In the genomic region with DNA sequence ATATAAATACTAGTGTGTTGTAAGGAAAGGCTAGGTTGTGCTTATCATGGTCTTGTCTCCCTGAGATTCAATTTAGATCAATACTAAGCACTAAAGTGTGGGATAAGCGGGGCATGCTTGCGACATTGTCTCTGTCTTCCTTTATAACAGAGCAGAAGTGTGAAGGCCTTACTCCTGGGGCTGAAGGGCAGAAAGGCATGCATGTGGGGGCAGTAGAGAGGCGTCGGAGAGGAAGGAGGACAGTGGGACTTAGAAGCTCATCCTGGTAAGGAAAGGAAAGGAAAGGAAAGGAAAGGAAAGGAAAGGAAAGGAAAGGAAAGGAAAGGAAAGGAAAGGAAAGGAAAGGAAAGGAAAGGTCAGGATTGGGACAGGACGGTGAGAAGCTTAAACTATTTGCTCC, we compare ENCODE assay signal across 11 mouse cellular contexts. TPM values are rescaled to one million over a fixed set of nuclear protein-coding genes. Genes with fewer than 3 reads are reported as not detected.
DNase-seq lines count a peak whose midpoint lies in the region; ATAC-seq and TF ChIP-seq lines count a peak whose summit lies in the region.
"Had no signal": no experiment of that assay in that cellular context is flagged by ENCODE, and none has a peak within 500 bp of the region (broad histone marks: within the 10 kb centered on the region; RNA-seq: fewer than 3 reads in every experiment).

No protein-coding gene starts in this region.

- TF ChIP-seq EP300 in lung, postnatal 0 days (IDR thresholded peaks at IDR 0.05) = no peak

- 24% methylated on average over 5 of the region's 5 CpGs for WGBS in intestine, postnatal 0 days
- WGBS in intestine, embryonic 16.5 days = 23% methylated on average over 5 of the region's 5 CpGs
- WGBS in lung, postnatal 0 days = 22% methylated on average over 5 of the region's 5 CpGs

- H3K27ac ChIP-seq in intestine, postnatal 0 days (ENCODE audit: low read depth, low read length) = no peak overlapping the region
- no peak overlapping the region for H3K27ac ChIP-seq in intestine, embryonic 16.5 days (ENCODE audit: low read length)
- no peak overlapping the region for H3K27ac ChIP-seq in lung, postnatal 0 days (ENCODE audit: low read length)
- H3K27ac ChIP-seq: limb, embryonic 12.5 days had no signal

- ATAC-seq in intestine, postnatal 0 days = no peak
- no peak for ATAC-seq in intestine, embryonic 16.5 days
- ATAC-seq in lung, postnatal 0 days = no peak

- no peak overlapping the region for H3K4me2 ChIP-seq in intestine, postnatal 0 days (replicated peaks; ENCODE audit: low read depth)
- H3K4me2 ChIP-seq in intestine, embryonic 16.5 days (ENCODE audit: low read depth, low read length) = no peak overlapping the region
- no peak overlapping the region for H3K4me2 ChIP-seq in lung, postnatal 0 days (replicated peaks; ENCODE audit: low read depth, low read length)
- H3K4me2 ChIP-seq: heart, embryonic 12.5 days; limb, embryonic 12.5 days had no signal

- no peaks in the 10 kb centered on the region for H3K36me3 ChIP-seq in intestine, postnatal 0 days (ENCODE audit: control insufficient read depth, insufficient read depth)
- H3K36me3 ChIP-seq in intestine, embryonic 16.5 days (ENCODE audit: control insufficient read depth, insufficient read depth, low read length) = no peaks in the 10 kb centered on the region
- H3K36me3 ChIP-seq in lung, postnatal 0 days (ENCODE audit: insufficient read depth, low read length) = no peaks in the 10 kb centered on the region
- H3K36me3 ChIP-seq: heart, embryonic 12.5 days; limb, embryonic 12.5 days had no signal

- peak; percentile 70 for TF ChIP-seq CTCF in intestine, postnatal 0 days (IDR thresholded peaks at IDR 0.05; ENCODE audit: low read depth)
- TF ChIP-seq CTCF in lung, postnatal 0 days (IDR thresholded peaks at IDR 0.05) = peak; percentile 56

- no peak overlapping the region for H3K9ac ChIP-seq in intestine, postnatal 0 days (ENCODE audit: low read depth, low read length)
- H3K9ac ChIP-seq in intestine, embryonic 16.5 days (ENCODE audit: low read depth, low read length) = no peak overlapping the region
- H3K9ac ChIP-seq in lung, postnatal 0 days (replicated peaks; ENCODE audit: low read depth) = no peak overlapping the region
- H3K9ac ChIP-seq: heart, embryonic 12.5 days; limb, embryonic 12.5 days had no signal

- no peak for DNase-seq in lung, postnatal 0 days (ENCODE audit: low spot score)
- no peak for DNase-seq in lung, postnatal 25 days (ENCODE audit: low spot score)
- peak; percentile 15 for DNase-seq in NIH3T3 (ENCODE audit: low read depth)
- peak; percentile 46 for DNase-seq in embryo, embryonic 10.5 days (ENCODE audit: low spot score)
- DNase-seq in urinary bladder, postnatal 10 days (ENCODE audit: low spot score) = no peak
- DNase-seq: lung, postnatal 14 days had no signal

- no peak overlapping the region for H3K4me3 ChIP-seq in intestine, postnatal 0 days (ENCODE audit: low read depth, low read length)
- no peak overlapping the region for H3K4me3 ChIP-seq in intestine, embryonic 16.5 days (ENCODE audit: low read length)
- H3K4me3 ChIP-seq in lung, postnatal 0 days (ENCODE audit: low read depth, low read length) = no peak overlapping the region
- H3K4me3 ChIP-seq: erythroblast, embryonic 14.5 days; heart, embryonic 12.5 days; limb, embryonic 12.5 days had no signal

- 0 out of 2 replicates have a peak, but pooled peaks cover 4% of the 10 kb centered on the region for H3K27me3 ChIP-seq in intestine, postnatal 0 days (replicated peaks; ENCODE audit: control insufficient read depth, insufficient read depth, low read length)
- H3K27me3 ChIP-seq in intestine, embryonic 16.5 days (replicated peaks; ENCODE audit: control insufficient read depth, insufficient read depth, low read length) = no peaks in the 10 kb centered on the region; the same call in 1 of the 2 replicates
- no peaks in the 10 kb centered on the region for H3K27me3 ChIP-seq in lung, postnatal 0 days (replicated peaks; ENCODE audit: insufficient read depth, low read length)

- H3K9me3 ChIP-seq in intestine, postnatal 0 days (ENCODE audit: control insufficient read depth) = no peaks in the 10 kb centered on the region
- H3K9me3 ChIP-seq in intestine, embryonic 16.5 days (ENCODE audit: control insufficient read depth, low read length) = no peaks in the 10 kb centered on the region
- H3K9me3 ChIP-seq in lung, postnatal 0 days (ENCODE audit: low read length) = no peaks in the 10 kb centered on the region
- H3K9me3 ChIP-seq: heart, embryonic 12.5 days; limb, embryonic 12.5 days had no signal

- H3K4me1 ChIP-seq in intestine, postnatal 0 days (replicated peaks; ENCODE audit: control insufficient read depth, insufficient read depth, low read length) = peaks cover 6% of the 10 kb centered on the region; the same call in 1 of the 2 replicates
- peaks cover 4% of the 10 kb centered on the region; the same call in 1 of the 2 replicates for H3K4me1 ChIP-seq in intestine, embryonic 16.5 days (ENCODE audit: control insufficient read depth, insufficient read depth, low read length)
- no peaks in the 10 kb centered on the region; the same call in 1 of the 2 replicates for H3K4me1 ChIP-seq in lung, postnatal 0 days (ENCODE audit: insufficient read depth, low read depth, low read length)

RNA-seq across cellular contexts. Expression of a gene that starts 1.9 kb away (rescaled TPM):
- polyA plus RNA-seq in intestine, postnatal 0 days (2015; fragmentation: Nextera tagmentation; extraction: Ambion mirVana) = 2.3 and 3.4 TPM in 2 replicates
- polyA plus RNA-seq in intestine, embryonic 16.5 days (2015; fragmentation: Nextera tagmentation; extraction: Ambion mirVana) = 3.5 and 4.2 TPM in 2 replicates
- 8.9 and 9.0 TPM in 2 replicates for polyA plus RNA-seq in lung, postnatal 0 days (2015; fragmentation: Nextera tagmentation; extraction: Ambion mirVana)
- polyA plus RNA-seq: erythroblast, embryonic 14.5 days had no signal

RNA-seq across cellular contexts. Expression of a gene that starts 2.2 kb away (rescaled TPM):
- 3.2 and 4.9 TPM in 2 replicates for polyA plus RNA-seq in intestine, postnatal 0 days (2015; fragmentation: Nextera tagmentation; extraction: Ambion mirVana)
- polyA plus RNA-seq in intestine, embryonic 16.5 days (2015; fragmentation: Nextera tagmentation; extraction: Ambion mirVana) = 2.4 and 2.9 TPM in 2 replicates
- 4.7 and 5.2 TPM in 2 replicates for polyA plus RNA-seq in lung, postnatal 0 days (2015; fragmentation: Nextera tagmentation; extraction: Ambion mirVana)

RNA-seq across cellular contexts. Expression of a gene that starts 54.4 kb away (rescaled TPM):
- 0.52 and 2.0 TPM in 2 replicates for polyA plus RNA-seq in intestine, postnatal 0 days (2015; fragmentation: Nextera tagmentation; extraction: Ambion mirVana)
- polyA plus RNA-seq in intestine, embryonic 16.5 days (2015; fragmentation: Nextera tagmentation; extraction: Ambion mirVana) = 0.21 TPM in 1 of 2 replicates, not detected in the other
- polyA plus RNA-seq in lung, postnatal 0 days (2015; fragmentation: Nextera tagmentation; extraction: Ambion mirVana) = 37.3 and 41.4 TPM in 2 replicates
- polyA plus RNA-seq: erythroblast, embryonic 14.5 days; heart, embryonic 12.5 days had no signal

Comparison
In these comparisons a context has a peak if more than half of its experiments do, and no peak if none do; other contexts are left out.
1. DNase-seq: peak in NIH3T3 (single experiment) and embryo, embryonic 10.5 days (single experiment); none in lung, postnatal 0 days (single experiment), lung, postnatal 25 days (single experiment) and urinary bladder, postnatal 10 days (single experiment).
2. RNA of a gene that starts 54.4 kb away (polyA plus RNA-seq): 37.3 to 41.4 TPM in lung, postnatal 0 days; 0.52 to 2.0 TPM in intestine, postnatal 0 days and 0.21 TPM in intestine, embryonic 16.5 days; every median in the first group is over 10 times any median in the second.